Mouse (Mus musculus) megakaryocyte progenitor cell, adult 5-6 weeks (primary cell): ENCODE data around the gene Traf7. TPM values are rescaled to one million over a fixed set of nuclear protein-coding genes. Genes with fewer than 3 reads are reported as not detected.

Source experiments
- ATAC-seq: replicated peaks from 2 replicates; pipeline ENCODE4 v1.8.0; 2016; ENCODE audit warnings: mild to moderate bottlenecking, moderate TSS enrichment, inconsistent platforms; ENCODE audit not compliant: poor library complexity
- total RNA-seq, 2 experiments: library from RNA; stranded (forward) in 1 of 2; stranded (reverse) in 1 of 2; fragments of 157-497, 149-512 nt in 1 of 2; fragments of 200-1000 nt in 1 of 2; gene quantifications; 2 replicates each; pipeline versions ENCODE4 v1.2.3 to v1.2.4; 2015 to 2017

The Traf7 gene
- total RNA-seq, 2 experiments from 2014 or later = 54.7 to 98.9 TPM

GRCm38 (mm10) chr17:24461580-24461979, 66.2 kb downstream of the Traf7 start:
- ATAC-seq = peak; percentile 95

Other genes starting within 250 kb of the Traf7 start
- gene Abca17, start 176.9 kb downstream of the Traf7 start, total RNA-seq (2015) = 0.24 TPM in 1 of 2 replicates, not detected in the other
- 0.03 TPM in 1 of 2 replicates, not detected in the other for gene Abca17, start 176.9 kb downstream of the Traf7 start, total RNA-seq (2017)
- 18.6 and 20.4 TPM in 2 replicates for gene Abca3, start 176.0 kb downstream of the Traf7 start, total RNA-seq (2015)
- 13.8 and 15.5 TPM in 2 replicates for gene Abca3, start 176.0 kb downstream of the Traf7 start, total RNA-seq (2017)
- gene Rnps1, start 113.4 kb downstream of the Traf7 start, total RNA-seq (2015) = 143 and 154 TPM in 2 replicates
- gene Rnps1, start 113.4 kb downstream of the Traf7 start, total RNA-seq (2017) = 187 and 191 TPM in 2 replicates
- 58.5 and 67.8 TPM in 2 replicates for gene Eci1, start 101.3 kb downstream of the Traf7 start, total RNA-seq (2015)
- gene Eci1, start 101.3 kb downstream of the Traf7 start, total RNA-seq (2017) = 27.7 and 32.6 TPM in 2 replicates
- gene Dnase1l2, start 84.8 kb downstream of the Traf7 start, total RNA-seq (2015) = 0.94 and 3.5 TPM in 2 replicates
- 2.9 and 4.0 TPM in 2 replicates for gene Dnase1l2, start 84.8 kb downstream of the Traf7 start, total RNA-seq (2017)
- 23.3 and 27.5 TPM in 2 replicates for gene E4f1, start 57.6 kb downstream of the Traf7 start, total RNA-seq (2015)
- gene E4f1, start 57.6 kb downstream of the Traf7 start, total RNA-seq (2017) = 13.6 and 18.7 TPM in 2 replicates
- 25.4 and 26.4 TPM in 2 replicates for gene Pgp, start 57.5 kb downstream of the Traf7 start, total RNA-seq (2015)
- 16.6 and 21.5 TPM in 2 replicates for gene Pgp, start 57.5 kb downstream of the Traf7 start, total RNA-seq (2017)
- gene Bricd5, start 54.1 kb downstream of the Traf7 start, total RNA-seq (2015) = 0.35 and 0.81 TPM in 2 replicates
- gene Bricd5, start 54.1 kb downstream of the Traf7 start, total RNA-seq (2017) = not detected in 2 replicates
- gene Mlst8, start 48.9 kb downstream of the Traf7 start, total RNA-seq (2015) = 9.2 TPM in 2 replicates
- gene Mlst8, start 48.9 kb downstream of the Traf7 start, total RNA-seq (2017) = 14.9 and 28.9 TPM in 2 replicates
- not detected in 2 replicates for gene Caskin1, start 39.3 kb downstream of the Traf7 start, total RNA-seq (2015)
- gene Caskin1, start 39.3 kb downstream of the Traf7 start, total RNA-seq (2017) = not detected in 2 replicates
- 0.12 and 0.17 TPM in 2 replicates for gene Rab26, start 6.3 kb upstream of the Traf7 start, total RNA-seq (2015)
- 0.14 and 0.71 TPM in 2 replicates for gene Rab26, start 6.3 kb upstream of the Traf7 start, total RNA-seq (2017)
- 7.4 and 10.6 TPM in 2 replicates for gene Pkd1, start 21.9 kb upstream of the Traf7 start, total RNA-seq (2015)
- 6.2 and 15.1 TPM in 2 replicates for gene Pkd1, start 21.9 kb upstream of the Traf7 start, total RNA-seq (2017)
- gene Tsc2, start 104.7 kb upstream of the Traf7 start, total RNA-seq (2015) = 64.3 and 66.9 TPM in 2 replicates
- gene Tsc2, start 104.7 kb upstream of the Traf7 start, total RNA-seq (2017) = 52.1 and 54.1 TPM in 2 replicates
- gene Nthl1, start 104.7 kb upstream of the Traf7 start, total RNA-seq (2015) = 5.7 and 6.7 TPM in 2 replicates
- gene Nthl1, start 104.7 kb upstream of the Traf7 start, total RNA-seq (2017) = 12.0 and 13.6 TPM in 2 replicates
- gene Slc9a3r2, start 122.4 kb upstream of the Traf7 start, total RNA-seq (2015) = 1.2 and 2.6 TPM in 2 replicates
- 1.4 and 1.6 TPM in 2 replicates for gene Slc9a3r2, start 122.4 kb upstream of the Traf7 start, total RNA-seq (2017)
- not detected in 2 replicates for gene Npw, start 130.5 kb upstream of the Traf7 start, total RNA-seq (2015)
- gene Npw, start 130.5 kb upstream of the Traf7 start, total RNA-seq (2017) = not detected in 2 replicates
- 25.0 and 29.1 TPM in 2 replicates for gene Zfp598, start 141.7 kb upstream of the Traf7 start, total RNA-seq (2015)
- 21.3 and 22.6 TPM in 2 replicates for gene Zfp598, start 141.7 kb upstream of the Traf7 start, total RNA-seq (2017)
- gene Syngr3, start 162.0 kb upstream of the Traf7 start, total RNA-seq (2015) = not detected in 2 replicates
- gene Syngr3, start 162.0 kb upstream of the Traf7 start, total RNA-seq (2017) = not detected in 2 replicates
- 22.4 and 23.6 TPM in 2 replicates for gene Gfer, start 168.2 kb upstream of the Traf7 start, total RNA-seq (2015)
- 37.2 and 62.7 TPM in 2 replicates for gene Gfer, start 168.2 kb upstream of the Traf7 start, total RNA-seq (2017)
- gene Noxo1, start 168.3 kb upstream of the Traf7 start, total RNA-seq (2015) = 2.6 and 3.4 TPM in 2 replicates
- gene Noxo1, start 168.3 kb upstream of the Traf7 start, total RNA-seq (2017) = 1.0 and 1.2 TPM in 2 replicates
- 27.6 and 36.8 TPM in 2 replicates for gene Tbl3, start 179.7 kb upstream of the Traf7 start, total RNA-seq (2015)
- gene Tbl3, start 179.7 kb upstream of the Traf7 start, total RNA-seq (2017) = 41.1 and 45.3 TPM in 2 replicates
- 0.20 TPM in 1 of 2 replicates, not detected in the other for gene Rnf151, start 190.1 kb upstream of the Traf7 start, total RNA-seq (2015)
- gene Rnf151, start 190.1 kb upstream of the Traf7 start, total RNA-seq (2017) = not detected in 2 replicates
- 5,974 and 6,144 TPM in 2 replicates for gene Rps2, start 190.2 kb upstream of the Traf7 start, total RNA-seq (2015)
- gene Rps2, start 190.2 kb upstream of the Traf7 start, total RNA-seq (2017) = 1,525 and 1,766 TPM in 2 replicates
- 236 and 247 TPM in 2 replicates for gene Ndufb10, start 196.5 kb upstream of the Traf7 start, total RNA-seq (2015)
- gene Ndufb10, start 196.5 kb upstream of the Traf7 start, total RNA-seq (2017) = 256 and 308 TPM in 2 replicates
- 0.24 and 0.74 TPM in 2 replicates for gene Rpl3l, start 199.9 kb upstream of the Traf7 start, total RNA-seq (2015)
- 0.30 TPM in 1 of 2 replicates, not detected in the other for gene Rpl3l, start 199.9 kb upstream of the Traf7 start, total RNA-seq (2017)
- 378 and 438 TPM in 2 replicates for gene Msrb1, start 208.7 kb upstream of the Traf7 start, total RNA-seq (2015)
- 155 and 224 TPM in 2 replicates for gene Msrb1, start 208.7 kb upstream of the Traf7 start, total RNA-seq (2017)
- gene Hs3st6, start 225.1 kb upstream of the Traf7 start, total RNA-seq (2015) = not detected in 2 replicates
- gene Hs3st6, start 225.1 kb upstream of the Traf7 start, total RNA-seq (2017) = not detected in 2 replicates